Mouse (Mus musculus): ENCODE measurements around the gene Lhfpl2.

DNA sequence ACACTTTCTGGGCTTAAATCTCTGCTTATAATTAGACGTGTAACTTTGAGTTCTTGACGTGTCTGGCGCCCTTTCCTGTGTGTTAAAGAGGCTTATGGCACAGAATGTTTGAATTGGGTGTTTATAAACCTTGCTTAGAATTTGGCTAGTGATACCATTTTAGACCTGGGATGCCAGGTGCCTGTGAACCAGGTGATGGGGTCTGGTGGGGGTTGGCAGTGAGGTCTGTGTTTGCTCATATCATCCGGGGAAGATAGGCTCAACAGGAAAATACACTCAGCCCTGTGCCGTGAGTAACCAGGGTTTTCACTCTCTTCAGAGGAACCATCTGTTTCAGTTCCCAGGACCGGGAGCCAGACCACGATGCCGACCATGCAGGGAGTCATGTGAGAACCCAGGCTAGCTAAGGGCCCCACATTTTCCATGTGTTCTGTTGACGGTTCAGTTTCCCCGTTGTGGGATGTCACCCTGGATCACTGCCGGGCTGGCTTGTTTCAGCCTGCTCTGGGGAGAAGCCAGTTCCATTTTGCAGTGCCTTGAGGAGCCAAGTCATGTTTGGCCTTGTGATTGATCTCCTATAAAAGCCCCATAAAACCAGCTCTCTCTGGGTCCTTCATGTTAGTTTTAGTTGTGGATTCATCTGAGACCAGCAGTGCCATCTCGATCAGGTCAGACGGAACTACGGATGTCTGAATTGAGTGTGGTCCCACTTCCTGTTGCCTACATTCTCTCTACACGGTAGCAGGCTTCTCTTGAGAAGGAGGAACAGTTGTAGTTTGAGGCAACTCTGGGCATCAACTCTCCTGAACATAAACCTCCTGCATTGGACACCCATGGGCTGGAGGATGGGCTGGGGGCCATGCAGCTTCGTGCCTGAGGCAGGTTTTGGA, 65.4 kb downstream of the Lhfpl2 start:
- TF ChIP-seq CTCF (conservative IDR thresholded peaks at IDR 0.05; ENCODE audit: low read length) (no peak), POU5F1 (IDR thresholded peaks at IDR 0.05; ENCODE audit: borderline replicate concordance, low read length) (no peak), NANOG (IDR thresholded peaks at IDR 0.05; ENCODE audit: borderline replicate concordance, low read length) (no peak)
